Mouse (Mus musculus) heart, embryonic 13.5 days (tissue): ENCODE measurements around the gene Nol10. TPM values are rescaled to one million over a fixed set of nuclear protein-coding genes. Genes with fewer than 3 reads are reported as not detected.

Experiments used
- ATAC-seq: fragments of 200-750 bp; cut with Nextera tagmentation; 2 replicates; pipeline ENCODE4 v1.8.0; 2017; ENCODE audit warnings: moderate TSS enrichment; ENCODE audit not compliant: insufficient number of reproducible peaks, low FRiP score, low TSS enrichment; ENCODE audit errors: extremely low read depth
- H3K27ac ChIP-seq: fragments of 300-500 bp; sonication (generic); replicated peaks from 2 replicates; pipeline ENCODE4 v1.5.1; 2015; ENCODE audit warnings: moderate library complexity, mild to moderate bottlenecking, inconsistent platforms
- H3K27me3 ChIP-seq: fragments of 300-500 bp; sonication (generic); replicated peaks from 2 replicates; pipeline ENCODE4 v1.6.1; 2015; ENCODE audit warnings: mild to moderate bottlenecking, inconsistent platforms
- H3K36me3 ChIP-seq: fragments of 300-500 bp; sonication (generic); 2 replicates; pipeline ENCODE4 v1.6.1; 2015; ENCODE audit warnings: mild to moderate bottlenecking, inconsistent platforms
- H3K4me1 ChIP-seq: fragments of 300-500 bp; sonication (generic); 2 replicates; pipeline ENCODE4 v1.6.1; 2015; ENCODE audit warnings: inconsistent platforms
- H3K4me2 ChIP-seq: fragments of 300-500 bp; sonication (generic); 2 replicates; pipeline ENCODE4 v1.6.1; 2015; ENCODE audit warnings: inconsistent platforms, mild to moderate bottlenecking, moderate library complexity
- H3K4me3 ChIP-seq: fragments of 300-500 bp; sonication (generic); 2 replicates; pipeline ENCODE4 v1.5.1; 2015; ENCODE audit warnings: moderate library complexity, mild to moderate bottlenecking, inconsistent platforms
- H3K9ac ChIP-seq: fragments of 300-500 bp; sonication (generic); 2 replicates; pipeline ENCODE4 v1.6.1; 2015; ENCODE audit warnings: inconsistent platforms, mild to moderate bottlenecking, moderate library complexity
- H3K9me3 ChIP-seq: fragments of 300-500 bp; sonication (generic); 2 replicates; pipeline ENCODE4 v1.6.1; 2016; ENCODE audit warnings: inconsistent platforms
- WGBS: fragments of 180-500 bp; shearing (Covaris S2); methylation state at CpG from one replicate; pipeline ENCODE4 v1.1.7; 2015; ENCODE audit warnings: mixed read lengths; 5-methylcytosine and 5-hydroxymethylcytosine counted together
- polyA plus RNA-seq: library from polyadenylated mRNA; unstranded; fragments of >200 nt; fragmentation: Nextera tagmentation; extraction: Ambion mirVana; gene quantifications from 2 replicates; pipeline ENCODE4 v1.2.1, GENCODE M21; 2015

The Nol10 gene
- polyA plus RNA-seq, 1 experiment from 2014 or later = 13.2 TPM

DNA sequence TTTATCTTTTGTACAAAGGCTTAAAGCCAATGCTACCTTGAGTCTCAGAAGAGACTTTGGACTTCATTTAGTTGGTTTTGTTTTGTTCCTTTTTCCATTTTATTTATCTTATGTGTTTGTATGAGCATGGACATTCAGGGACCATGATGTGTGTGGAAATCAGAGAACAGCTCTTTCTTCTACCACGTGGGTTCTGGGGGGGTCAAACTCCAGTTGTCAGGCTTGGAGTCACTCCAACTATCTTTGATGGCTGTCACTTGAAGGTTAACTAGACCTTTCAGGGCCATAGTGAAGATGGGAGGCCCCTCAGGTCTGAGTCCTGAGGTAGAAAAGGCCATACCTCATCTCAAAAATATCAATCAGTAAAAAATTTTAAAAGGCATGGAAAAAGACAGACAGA is 14.8 kb upstream of the Nol10 start:
- Histone ChIP-seq H3K36me3 (no peaks in the 10 kb centered on the region), H3K9ac (no peak overlapping the region), H3K4me1 (no peaks in the 10 kb centered on the region), H3K9me3 (no peaks in the 10 kb centered on the region), H3K4me3 (no peak overlapping the region), H3K27me3 (peaks cover 29% of the 10 kb centered on the region; the same call in 1 of the 2 replicates), H3K4me2 (no peak overlapping the region), H3K27ac (no peak overlapping the region)
- ATAC-seq = no peak
- WGBS = 25% methylated on average over 1 of the region's 1 CpGs

DNA sequence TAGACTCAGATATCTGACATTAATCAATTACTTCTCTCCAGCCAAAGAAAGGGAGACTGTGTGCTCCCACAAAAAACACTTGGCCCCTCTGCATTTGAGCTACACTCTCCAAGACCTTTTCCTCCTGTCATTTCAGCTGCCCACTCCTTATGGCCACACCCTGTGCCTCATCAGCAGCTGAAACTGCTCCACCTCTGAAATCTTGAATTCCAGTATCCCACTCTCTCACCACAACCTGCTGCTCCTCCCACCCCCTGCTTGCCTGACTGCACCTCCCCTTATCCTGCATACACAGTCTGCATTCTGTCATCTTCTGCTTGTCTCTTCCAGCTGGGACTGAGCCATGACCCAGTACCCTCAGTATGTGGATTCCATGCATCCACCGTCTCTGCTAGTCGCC is 9.9 kb upstream of the Nol10 start:
- no peaks in the 10 kb centered on the region for H3K36me3 ChIP-seq
- no peak overlapping the region for H3K27ac ChIP-seq
- H3K9ac ChIP-seq = no peak overlapping the region
- no peaks in the 10 kb centered on the region for H3K9me3 ChIP-seq
- H3K4me2 ChIP-seq = no peak overlapping the region
- H3K27me3 ChIP-seq = no peaks in the 10 kb centered on the region
- no peak overlapping the region for H3K4me3 ChIP-seq
- H3K4me1 ChIP-seq = no peaks in the 10 kb centered on the region
- no peak for ATAC-seq
- 60% methylated on average over 2 of the region's 2 CpGs for WGBS

DNA sequence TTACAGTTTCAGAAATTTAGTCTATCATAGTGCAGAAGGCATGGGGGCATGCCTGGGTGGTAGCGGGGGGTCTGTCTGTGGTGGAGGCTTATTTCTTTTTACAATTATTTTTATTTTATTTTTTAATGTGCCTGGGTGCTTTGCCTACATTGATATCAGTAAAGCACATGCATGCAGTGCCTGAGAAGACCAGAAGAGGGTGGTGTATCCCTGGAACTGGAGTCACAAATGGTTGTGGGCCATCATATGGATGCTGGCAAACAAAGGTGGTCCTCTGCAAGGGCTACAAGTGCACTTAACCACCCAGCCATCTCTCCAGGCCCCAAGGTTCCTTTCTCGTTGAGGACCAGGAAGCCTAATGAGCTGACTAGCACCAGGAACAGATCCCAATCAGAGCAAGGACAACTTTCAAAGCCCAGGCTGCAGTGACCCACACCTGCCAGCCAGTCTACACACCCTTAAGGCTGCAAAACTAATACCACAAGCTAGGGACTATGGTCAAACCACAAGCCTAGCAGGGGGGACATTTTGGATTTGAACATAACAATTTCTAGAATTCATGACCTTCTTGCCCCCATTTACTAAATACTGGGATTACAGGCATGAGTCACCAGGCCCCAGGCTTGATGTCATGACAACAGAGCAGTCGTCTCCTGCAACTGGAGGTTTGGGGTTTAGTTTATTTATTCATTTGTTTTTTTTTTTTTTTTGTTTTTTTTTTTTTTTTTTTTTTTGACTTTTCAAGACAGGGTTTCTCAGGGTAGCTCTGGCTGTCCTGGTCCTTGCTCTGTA is 8.9 kb upstream of the Nol10 start:
- Histone ChIP-seq H3K9me3 (no peaks in the 10 kb centered on the region), H3K36me3 (no peaks in the 10 kb centered on the region), H3K27ac (no peak overlapping the region), H3K27me3 (no peaks in the 10 kb centered on the region), H3K9ac (no peak overlapping the region), H3K4me3 (no peak overlapping the region), H3K4me1 (no peaks in the 10 kb centered on the region), H3K4me2 (no peak overlapping the region)
- 51% methylated on average over 3 of the region's 3 CpGs for WGBS
- ATAC-seq = no peak

DNA sequence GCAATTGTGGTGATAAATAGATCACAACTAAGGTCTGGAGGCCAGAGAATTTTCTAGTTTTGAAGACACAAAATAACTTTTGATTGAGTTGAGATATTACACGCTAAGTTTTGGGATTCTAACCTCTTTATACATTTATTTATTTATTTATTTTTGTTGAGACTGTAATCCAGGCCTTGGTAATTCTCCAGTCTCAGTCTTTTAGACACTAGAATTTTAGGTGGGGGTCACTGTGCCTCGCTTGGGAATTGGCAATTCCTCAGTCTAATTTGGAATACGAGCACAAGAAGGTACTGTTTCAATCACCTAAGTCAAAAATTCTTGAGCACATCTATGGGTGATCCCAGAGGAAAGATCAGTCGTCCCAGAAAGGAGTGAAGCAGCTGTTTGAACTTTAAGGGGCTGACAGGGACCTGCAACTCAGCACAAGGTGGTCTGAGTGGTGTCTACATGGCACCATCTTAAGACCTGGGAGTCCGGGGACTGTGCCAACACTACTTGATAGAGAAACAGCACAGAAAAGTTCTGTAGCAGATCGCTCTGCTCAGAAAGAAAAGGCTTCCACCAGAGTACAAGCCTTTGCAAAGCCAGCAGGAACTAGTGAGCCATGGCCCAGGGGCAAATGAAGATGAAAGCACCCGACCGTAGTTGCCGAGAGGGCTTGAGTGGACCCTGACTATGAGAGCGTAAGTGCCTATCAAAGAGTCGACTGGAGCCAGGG is 771 bp upstream of the Nol10 start:
- peak overlapping the region; percentile 54; the same call in 1 of the 2 replicates for H3K27ac ChIP-seq
- peak overlapping the region; percentile 93 for H3K4me3 ChIP-seq
- H3K9ac ChIP-seq = peak overlapping the region; percentile 89
- peaks cover 16% of the 10 kb centered on the region for H3K4me1 ChIP-seq
- 31% methylated on average over 11 of the region's 11 CpGs for WGBS
- no peaks in the 10 kb centered on the region for H3K9me3 ChIP-seq
- no peaks in the 10 kb centered on the region for H3K27me3 ChIP-seq
- ATAC-seq = no peak
- peak overlapping the region; percentile 79 for H3K4me2 ChIP-seq
- H3K36me3 ChIP-seq = peaks cover 21% of the 10 kb centered on the region

DNA sequence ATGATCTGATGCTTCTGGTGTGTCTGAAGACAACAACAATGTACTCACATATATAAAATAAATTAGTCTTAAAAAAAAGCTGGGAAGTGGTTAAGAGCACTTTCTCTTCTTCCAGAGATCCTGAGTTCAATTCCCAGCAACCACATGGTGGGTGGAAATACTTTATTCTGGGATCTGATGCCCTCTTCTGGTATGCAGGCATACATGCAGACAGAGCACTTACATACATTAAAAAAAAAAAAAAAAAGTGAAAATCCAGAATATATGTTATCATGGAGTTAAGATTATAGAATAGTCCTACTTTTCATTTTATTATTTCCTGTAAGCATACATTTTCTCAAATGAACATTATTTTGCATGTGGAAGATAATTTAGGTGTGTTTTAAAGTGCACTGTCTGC is 1.8 kb downstream of the Nol10 start:
- Histone ChIP-seq H3K4me2 (no peak overlapping the region), H3K27me3 (no peaks in the 10 kb centered on the region), H3K27ac (no peak overlapping the region), H3K4me1 (peaks cover 16% of the 10 kb centered on the region), H3K9ac (no peak overlapping the region), H3K4me3 (no peak overlapping the region), H3K36me3 (peaks cover 47% of the 10 kb centered on the region), H3K9me3 (no peaks in the 10 kb centered on the region)
- ATAC-seq = no peak

- Histone ChIP-seq H3K27ac (no peak overlapping the region), H3K9ac (no peak overlapping the region), H3K27me3 (no peaks in the 10 kb centered on the region), H3K4me1 (no peaks in the 10 kb centered on the region), H3K4me3 (no peak overlapping the region), H3K4me2 (no peak overlapping the region), H3K36me3 (peaks cover 95% of the 10 kb centered on the region), H3K9me3 (no peaks in the 10 kb centered on the region)
- no peak for ATAC-seq
- WGBS = 88% methylated on average over 4 of the region's 4 CpGs
These were observed 8.6 kb downstream of the Nol10 start for GRCm38 (mm10) chr12:17356853-17357252.

DNA sequence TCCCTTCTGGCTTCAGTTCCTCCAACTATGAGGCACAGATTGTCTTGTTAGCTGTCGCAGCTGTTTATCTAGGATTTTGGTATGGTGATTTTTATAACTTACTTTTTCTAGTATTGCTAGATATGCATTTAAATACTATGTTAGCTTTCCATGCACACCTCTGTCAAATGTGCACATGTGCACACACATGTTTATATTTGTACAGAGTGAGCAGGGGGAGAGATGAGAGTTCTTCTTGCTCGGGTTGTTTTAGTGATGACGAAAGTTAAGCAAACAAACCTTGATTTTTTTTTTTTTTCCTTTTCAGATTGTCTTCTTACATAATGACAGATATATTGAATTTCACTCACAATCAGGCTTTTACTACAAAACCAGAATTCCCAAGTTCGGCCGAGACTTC is 9.5 kb downstream of the Nol10 start:
- Histone ChIP-seq H3K9me3 (no peaks in the 10 kb centered on the region), H3K27ac (no peak overlapping the region), H3K4me1 (no peaks in the 10 kb centered on the region), H3K9ac (no peak overlapping the region), H3K27me3 (no peaks in the 10 kb centered on the region), H3K4me2 (no peak overlapping the region), H3K36me3 (peaks cover 96% of the 10 kb centered on the region), H3K4me3 (no peak overlapping the region)
- ATAC-seq = no peak
- 86% methylated on average over 5 of the region's 5 CpGs for WGBS

- no peaks in the 10 kb centered on the region for H3K9me3 ChIP-seq
- no peak for ATAC-seq
- H3K27ac ChIP-seq = no peak overlapping the region
- WGBS = 82% methylated on average over 9 of the region's 9 CpGs
- no peaks in the 10 kb centered on the region for H3K27me3 ChIP-seq
- H3K4me1 ChIP-seq = no peaks in the 10 kb centered on the region
- H3K4me2 ChIP-seq = no peak overlapping the region
- H3K36me3 ChIP-seq = peaks cover 96% of the 10 kb centered on the region
- no peak overlapping the region for H3K9ac ChIP-seq
- no peak overlapping the region for H3K4me3 ChIP-seq
These were observed 10.7 kb downstream of the Nol10 start for GRCm38 (mm10) chr12:17358981-17359380.

DNA sequence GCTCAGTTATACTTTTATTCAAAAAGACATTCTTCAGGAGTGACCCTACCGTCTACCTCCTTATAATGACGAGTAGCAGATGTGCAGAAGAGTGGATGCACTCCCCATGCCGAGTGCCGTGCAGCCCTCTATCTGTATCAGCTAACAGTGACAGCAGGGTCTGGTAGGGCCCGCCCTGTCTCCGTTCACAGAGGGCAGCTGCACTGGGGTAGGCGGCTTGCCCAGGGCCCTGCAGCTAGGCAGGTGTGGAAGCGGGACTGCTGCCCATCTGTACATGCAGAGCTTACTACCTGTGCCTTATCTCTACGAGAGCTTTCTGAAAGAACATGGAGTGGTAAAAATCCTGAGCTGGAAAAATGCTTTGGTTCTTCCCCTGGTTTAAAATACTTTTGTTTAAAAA is 11.8 kb downstream of the Nol10 start:
- Histone ChIP-seq H3K4me3 (no peak overlapping the region), H3K27me3 (no peaks in the 10 kb centered on the region), H3K36me3 (peaks cover 95% of the 10 kb centered on the region), H3K4me2 (no peak overlapping the region), H3K4me1 (no peaks in the 10 kb centered on the region), H3K9ac (no peak overlapping the region), H3K27ac (no peak overlapping the region), H3K9me3 (no peaks in the 10 kb centered on the region)
- 70% methylated on average over 9 of the region's 9 CpGs for WGBS
- ATAC-seq = no peak

DNA sequence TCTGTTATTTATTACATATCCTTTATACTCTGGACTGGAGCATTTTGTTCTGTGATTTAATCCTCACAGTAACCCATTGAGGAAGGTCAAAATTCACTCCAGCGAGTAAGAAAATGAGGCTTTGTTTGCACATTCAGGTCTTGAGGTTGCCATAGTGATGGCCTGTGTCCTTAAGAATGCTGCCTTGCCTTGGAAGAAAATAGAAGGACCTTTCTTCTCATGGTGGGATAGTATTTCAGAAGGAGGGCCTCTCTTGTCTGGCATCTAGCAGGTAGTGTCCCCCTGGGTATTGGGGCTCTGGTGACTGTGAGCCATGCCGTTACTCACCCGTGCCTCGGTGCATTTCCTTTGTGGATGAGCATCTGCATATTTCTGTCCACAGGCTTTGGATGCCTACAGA is 12.4 kb downstream of the Nol10 start:
- no peak for ATAC-seq
- WGBS = 86% methylated on average over 4 of the region's 4 CpGs
- no peak overlapping the region for H3K4me2 ChIP-seq
- peaks cover 94% of the 10 kb centered on the region for H3K36me3 ChIP-seq
- no peaks in the 10 kb centered on the region for H3K4me1 ChIP-seq
- H3K9ac ChIP-seq = no peak overlapping the region
- no peak overlapping the region for H3K4me3 ChIP-seq
- H3K9me3 ChIP-seq = no peaks in the 10 kb centered on the region
- no peak overlapping the region for H3K27ac ChIP-seq
- H3K27me3 ChIP-seq = no peaks in the 10 kb centered on the region

DNA sequence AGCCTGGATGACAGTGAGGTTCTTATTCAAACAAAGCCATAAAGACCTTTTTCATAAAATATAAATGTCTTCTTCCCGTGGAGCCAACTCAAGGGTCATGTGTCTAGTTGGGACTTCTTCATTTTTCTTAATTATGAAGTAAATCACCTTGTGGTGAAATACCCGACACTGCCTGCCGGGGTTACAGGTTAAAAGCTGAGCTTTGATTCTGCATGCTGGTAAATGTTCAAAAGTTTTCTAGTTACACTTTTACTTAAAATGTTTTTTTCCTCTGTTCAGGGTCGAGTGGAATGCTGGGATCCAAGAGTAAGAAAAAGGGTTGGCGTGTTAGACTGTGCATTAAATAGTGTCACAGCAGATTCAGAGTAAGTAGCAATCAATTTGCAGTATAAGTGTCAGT is 14.1 kb downstream of the Nol10 start:
- no peak overlapping the region for H3K9ac ChIP-seq
- H3K27me3 ChIP-seq = no peaks in the 10 kb centered on the region
- no peak overlapping the region for H3K4me3 ChIP-seq
- H3K36me3 ChIP-seq = peaks cover 81% of the 10 kb centered on the region
- H3K9me3 ChIP-seq = no peaks in the 10 kb centered on the region
- no peak overlapping the region for H3K27ac ChIP-seq
- no peak overlapping the region for H3K4me2 ChIP-seq
- no peaks in the 10 kb centered on the region for H3K4me1 ChIP-seq
- WGBS = 88% methylated on average over 5 of the region's 5 CpGs
- no peak for ATAC-seq

DNA sequence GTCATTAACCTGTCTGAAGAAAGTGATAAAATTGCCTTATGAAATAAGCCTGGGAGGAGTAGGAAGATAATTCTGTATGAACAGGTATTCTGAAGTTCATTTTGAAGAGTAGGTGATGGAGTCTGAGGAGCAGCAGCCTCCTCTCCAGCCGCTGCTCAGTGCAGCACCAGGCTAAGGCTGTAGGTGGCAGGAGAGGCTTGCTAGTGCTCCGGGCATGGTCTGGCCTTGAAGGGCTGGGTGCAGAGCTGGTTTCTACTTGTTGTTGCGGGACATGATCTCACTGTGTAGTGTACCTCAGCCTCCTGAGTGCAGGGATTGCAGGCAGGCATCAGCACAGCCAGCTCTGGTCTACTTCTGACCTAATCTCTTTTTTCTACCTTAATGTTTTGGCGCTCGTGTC is 18.7 kb downstream of the Nol10 start:
- ATAC-seq = no peak
- Histone ChIP-seq H3K4me3 (no peak overlapping the region), H3K27ac (no peak overlapping the region), H3K9ac (no peak overlapping the region), H3K9me3 (no peaks in the 10 kb centered on the region), H3K4me1 (no peaks in the 10 kb centered on the region), H3K36me3 (peaks cover 82% of the 10 kb centered on the region), H3K27me3 (no peaks in the 10 kb centered on the region), H3K4me2 (no peak overlapping the region)
- WGBS = 67% methylated on average over 5 of the region's 5 CpGs
